Mouse (Mus musculus) MEL (cell line): ENCODE measurements around the gene Zbp1. TPM values are rescaled to one million over a fixed set of nuclear protein-coding genes. Genes with fewer than 3 reads are reported as not detected.

ENCODE experiments used
- DNase-seq: peaks from one replicate; pipeline ENCODE4 v3.0.0; 2011; ENCODE audit warnings: low read depth, low spot score
- H3K27ac ChIP-seq: 2 replicates; pipeline ENCODE4 v1.5.1; 2012; ENCODE audit warnings: low read depth, mild to moderate bottlenecking, control low read depth, low read length, moderate library complexity; ENCODE audit not compliant: control insufficient read depth
- H3K27me3 ChIP-seq, 2 experiments: fragments of 150-350 bp in 1 of 2; sonication (generic) in 1 of 2; 2 replicates each; pipeline ENCODE4 v1.6.1; 2012; ENCODE audit warnings: low read length in 2 of 2, mild to moderate bottlenecking in 2 of 2, improper control_type of control experiment in 1 of 2, moderate library complexity in 1 of 2; ENCODE audit not compliant: insufficient read depth in 2 of 2, control insufficient read depth in 1 of 2
- H3K36me3 ChIP-seq, 2 experiments: 2 replicates each; pipeline ENCODE4 v1.6.1; 2012 to 2014; ENCODE audit warnings: low read length in 2 of 2, improper control_type of control experiment in 1 of 2, inconsistent platforms in 1 of 2, mild to moderate bottlenecking in 1 of 2; ENCODE audit not compliant: insufficient read depth in 2 of 2, control insufficient read depth in 1 of 2
- H3K4me1 ChIP-seq, 2 experiments: fragments of 150-350 bp in 1 of 2; sonication (generic) in 1 of 2; 2 replicates each; pipeline ENCODE4 v1.6.1; 2012; ENCODE audit warnings: low read length in 2 of 2, improper control_type of control experiment in 1 of 2, mild to moderate bottlenecking in 1 of 2; ENCODE audit not compliant: insufficient read depth in 2 of 2, control insufficient read depth in 1 of 2
- H3K4me3 ChIP-seq, 2 experiments: fragments of 150-350 bp in 1 of 2; sonication (generic) in 1 of 2; 2 replicates each; pipeline ENCODE4 v1.5.1; 2012; ENCODE audit warnings: low read depth in 2 of 2, low read length in 2 of 2, mild to moderate bottlenecking in 2 of 2, moderate library complexity in 2 of 2, control low read depth in 1 of 2, improper control_type of control experiment in 1 of 2; ENCODE audit not compliant: control insufficient read depth in 1 of 2, insufficient read depth in 1 of 2
- H3K79me2 ChIP-seq: 2 replicates; pipeline ENCODE4 v1.6.1; 2012; ENCODE audit warnings: mild to moderate bottlenecking, low read length, moderate library complexity; ENCODE audit not compliant: control insufficient read depth, poor library complexity, insufficient read depth
- H3K9ac ChIP-seq: 2 replicates; pipeline ENCODE4 v1.6.1; 2012; ENCODE audit warnings: low read depth, mild to moderate bottlenecking, control low read depth, low read length, moderate library complexity; ENCODE audit not compliant: control insufficient read depth, poor library complexity, severe bottlenecking
- H3K9me3 ChIP-seq: fragments of 150-350 bp; sonication (generic); replicated peaks from 2 replicates; pipeline ENCODE4 v1.6.1; 2012; ENCODE audit warnings: mild to moderate bottlenecking, low read length, improper control_type of control experiment, moderate library complexity; ENCODE audit not compliant: insufficient read depth
- CHD1 ChIP-seq: IDR thresholded peaks from 2 replicates; pipeline ENCODE4 v1.6.1; 2012; ENCODE audit warnings: low read depth, mild to moderate bottlenecking, inconsistent platforms, low read length, improper control_type of control experiment
- ELF1 ChIP-seq: IDR thresholded peaks from 2 replicates; pipeline ENCODE4 v1.6.1; 2014; ENCODE audit warnings: low read depth, mild to moderate bottlenecking, inconsistent platforms, low read length, improper control_type of control experiment, moderate library complexity
- GATA1 ChIP-seq: IDR thresholded peaks from 2 replicates; pipeline ENCODE4 v1.6.1; 2011; ENCODE audit warnings: low read depth, low read length, improper control_type of control experiment
- MEF2A ChIP-seq: IDR thresholded peaks from 2 replicates; pipeline ENCODE4 v1.6.1; 2014; ENCODE audit warnings: low read depth, mild to moderate bottlenecking, inconsistent platforms, low read length, improper control_type of control experiment; ENCODE audit not compliant: poor library complexity, insufficient replicate concordance, severe bottlenecking; ENCODE audit errors: extremely low read depth
- MXI1 ChIP-seq: IDR thresholded peaks from 2 replicates; pipeline ENCODE4 v1.6.1; 2011; ENCODE audit warnings: mild to moderate bottlenecking, low read depth, low read length, improper control_type of control experiment
- NRF1 ChIP-seq: IDR thresholded peaks from 2 replicates; pipeline ENCODE4 v1.6.1; 2014; ENCODE audit warnings: low read depth, mild to moderate bottlenecking, inconsistent platforms, low read length, improper control_type of control experiment, moderate library complexity; ENCODE audit not compliant: poor library complexity, insufficient read depth, severe bottlenecking
- POLR2A ChIP-seq, 2 experiments: IDR thresholded peaks; 2 replicates each; pipeline ENCODE4 v1.6.1; 2011 to 2012; ENCODE audit warnings: low read length in 2 of 2, mild to moderate bottlenecking in 2 of 2, control low read depth in 1 of 2, improper control_type of control experiment in 1 of 2, low read depth in 1 of 2, moderate library complexity in 1 of 2; ENCODE audit not compliant: control insufficient read depth in 1 of 2, insufficient read depth in 1 of 2, poor library complexity in 1 of 2
- POLR2AphosphoS2 ChIP-seq: IDR thresholded peaks from 2 replicates; pipeline ENCODE4 v1.6.1; 2011; ENCODE audit warnings: low read length, improper control_type of control experiment
- SMC3 ChIP-seq: IDR thresholded peaks from 2 replicates; pipeline ENCODE4 v1.6.1; 2011; ENCODE audit warnings: low read depth, low read length, improper control_type of control experiment
- TAL1 ChIP-seq: IDR thresholded peaks from 2 replicates; pipeline ENCODE4 v1.6.1; 2012; ENCODE audit warnings: mild to moderate bottlenecking, inconsistent platforms, low read length, moderate library complexity, mixed read lengths
- TCF12 ChIP-seq: IDR thresholded peaks from 2 replicates; pipeline ENCODE4 v1.6.1; 2014; ENCODE audit warnings: low read depth, mild to moderate bottlenecking, inconsistent platforms, low read length, improper control_type of control experiment, moderate library complexity
- USF1 ChIP-seq: IDR thresholded peaks from 2 replicates; pipeline ENCODE4 v1.6.1; 2014; ENCODE audit warnings: low read depth, mild to moderate bottlenecking, inconsistent platforms, low read length, improper control_type of control experiment, moderate library complexity
- ZKSCAN1 ChIP-seq: IDR thresholded peaks from 2 replicates; pipeline ENCODE4 v1.6.1; 2012; ENCODE audit warnings: low read depth, mild to moderate bottlenecking, inconsistent platforms, low read length, improper control_type of control experiment, moderate library complexity
- ZMIZ1 ChIP-seq: IDR thresholded peaks from 2 replicates; pipeline ENCODE4 v1.6.1; 2012; ENCODE audit warnings: low read depth, mild to moderate bottlenecking, inconsistent platforms, low read length, improper control_type of control experiment, moderate library complexity
- polyA plus RNA-seq, 2 experiments: library from polyadenylated mRNA; stranded (reverse) in 1 of 2; unstranded in 1 of 2; fragments of >175 nt in 1 of 2; fragments of >200 nt in 1 of 2; gene quantifications; 2 replicates each; pipeline versions ENCODE4 v1.2.1 to v1.2.4; 2012; ENCODE audit warnings: low replicate concordance in 2 of 2, low read depth in 1 of 2; ENCODE audit not compliant: insufficient read length in 2 of 2, insufficient read depth in 1 of 2, missing spikeins in 1 of 2
- total RNA-seq: library from RNA; depleted of rRNA; stranded (reverse); fragments of 300-350 nt; gene quantifications from 2 replicates; pipeline ENCODE4 v1.2.3, GENCODE M21; 2012

Zbp1 gene
- total and polyA plus RNA-seq, 3 experiments, result not detected

DNA sequence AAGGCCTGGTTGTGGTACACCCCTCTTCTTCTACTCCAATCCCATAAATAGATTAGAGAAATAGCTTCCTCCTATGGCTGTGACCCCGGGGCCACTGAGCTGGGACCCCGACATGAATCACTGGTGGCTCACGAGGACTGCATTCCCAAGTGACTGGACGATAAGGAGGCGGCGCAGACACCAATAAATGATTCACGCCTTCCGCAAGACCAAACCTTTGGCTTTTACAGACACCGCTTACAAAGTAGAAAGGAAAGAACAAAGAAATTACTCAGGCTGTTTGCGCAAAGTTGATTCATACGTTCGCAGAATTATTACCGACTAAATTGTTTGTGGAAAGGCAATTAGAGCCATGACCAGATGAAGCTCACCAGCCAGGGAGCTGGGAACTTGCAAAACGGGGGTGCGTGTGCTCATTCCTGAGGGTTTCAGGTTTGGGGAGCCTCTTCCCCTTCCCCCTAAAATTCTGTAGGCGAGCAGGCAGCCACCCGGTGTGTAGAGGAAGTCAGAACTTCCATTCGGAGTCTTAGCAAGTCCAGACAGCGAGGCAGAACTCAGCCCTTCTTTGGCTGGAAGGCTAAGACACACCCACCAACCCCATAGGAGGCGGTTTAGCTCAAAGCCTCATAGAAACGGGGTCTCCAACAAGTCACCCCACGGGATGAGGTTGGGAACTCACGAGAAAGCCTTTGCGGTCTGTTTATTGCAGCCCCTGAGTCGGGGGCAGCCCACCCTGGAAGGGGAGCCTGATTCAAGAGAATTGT, 47.8 kb upstream of the Zbp1 start:
- no peak overlapping the region for H3K9ac ChIP-seq
- no peaks in the 10 kb centered on the region for H3K4me1 ChIP-seq
- H3K4me3 ChIP-seq, result no peak overlapping the region
- no peak for TF ChIP-seq ELF1
- TF ChIP-seq MXI1, result no peak
- TF ChIP-seq, all 39 proteins: peak for 0
- no peak for DNase-seq
- Histone ChIP-seq H3K27me3 (no peaks in the 10 kb centered on the region), H3K9me3 (no peaks in the 10 kb centered on the region), H3K27ac (no peak overlapping the region), H3K79me2 (no peaks in the 10 kb centered on the region), H3K36me3 (no peaks in the 10 kb centered on the region)

DNA sequence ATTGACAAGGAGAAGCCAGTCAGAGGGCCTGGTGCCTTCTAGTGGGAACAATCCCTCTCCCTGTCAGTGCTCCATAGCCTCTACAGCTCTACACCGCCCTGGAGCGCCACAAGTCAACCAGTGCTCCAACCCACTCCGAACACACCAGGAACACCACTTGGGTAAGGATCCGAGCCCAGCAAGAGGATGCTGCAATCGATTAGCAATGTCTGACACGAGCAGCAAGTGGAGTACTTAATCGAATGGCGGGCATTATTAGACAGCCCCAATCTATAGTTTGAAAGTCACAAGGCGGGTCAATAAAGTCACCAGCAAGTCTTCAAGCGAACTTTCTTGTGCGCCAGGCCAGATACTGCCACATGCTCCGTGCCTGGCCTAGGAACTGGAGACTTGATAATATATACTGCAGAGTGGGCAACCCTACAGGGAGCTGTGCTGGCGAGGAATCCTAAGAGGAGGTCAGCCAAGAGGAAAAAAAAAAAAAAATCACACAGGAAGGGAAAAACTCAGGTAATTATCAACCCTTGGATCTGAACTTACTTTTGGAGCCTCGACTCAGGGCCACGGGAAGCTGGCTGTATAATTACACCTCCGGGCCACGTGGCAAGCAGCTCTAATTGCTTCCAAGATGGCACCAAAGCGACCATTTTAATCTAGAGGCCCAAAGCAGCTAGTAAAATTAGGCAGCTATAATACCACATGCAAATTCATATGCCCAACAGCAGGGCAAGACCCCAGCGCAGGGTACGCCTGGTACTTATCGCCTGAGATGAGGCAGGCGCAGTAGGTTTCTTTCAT, 46.9 kb upstream of the Zbp1 start:
- TF ChIP-seq CHD1 (no peak), NRF1 (no peak), ELF1 (no peak), ZMIZ1 (no peak), TCF12 (no peak), MXI1 (no peak), TAL1 (no peak), GATA1 (no peak), ZKSCAN1 (no peak)
- no peaks in the 10 kb centered on the region for H3K27me3 ChIP-seq
- H3K9ac ChIP-seq, result no peak overlapping the region
- no peak for DNase-seq
- no peaks in the 10 kb centered on the region for H3K4me1 ChIP-seq
- no peaks in the 10 kb centered on the region for H3K9me3 ChIP-seq
- no peaks in the 10 kb centered on the region for H3K79me2 ChIP-seq
- no peak overlapping the region for H3K4me3 ChIP-seq
- H3K36me3 ChIP-seq, result no peaks in the 10 kb centered on the region
- no peak overlapping the region for H3K27ac ChIP-seq

DNA sequence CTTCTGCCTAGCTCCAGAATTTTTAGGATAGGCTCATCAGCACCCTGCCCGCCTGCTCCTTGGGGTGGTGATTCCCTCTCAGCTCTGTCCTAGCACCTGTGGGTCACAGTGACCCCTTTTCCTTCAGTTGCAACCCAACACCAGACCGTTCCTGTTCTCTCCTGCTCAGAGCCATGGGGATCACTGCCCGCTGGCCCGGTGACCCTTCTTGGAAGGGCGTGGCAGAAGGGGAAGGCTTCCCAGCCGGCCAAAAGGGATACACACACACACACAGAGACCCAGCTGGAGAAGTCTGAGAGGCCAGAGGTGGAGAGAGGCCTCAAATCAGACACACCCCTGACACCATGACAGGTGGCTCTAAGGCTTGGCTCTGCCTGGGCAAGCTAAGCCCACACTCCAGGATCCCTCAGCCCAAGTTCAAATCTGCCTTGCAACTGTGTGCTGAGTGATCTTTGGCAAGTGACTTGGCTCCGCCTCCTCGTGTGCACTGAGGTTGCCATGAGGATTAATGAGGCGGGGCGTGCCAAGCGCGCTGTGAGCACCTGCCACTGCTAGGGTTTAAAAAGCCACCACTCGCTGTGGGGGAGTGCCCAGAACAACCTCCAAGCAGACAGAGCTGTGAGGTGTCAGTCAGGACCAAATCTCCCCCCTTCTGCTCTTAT, 45.9 kb upstream of the Zbp1 start:
- Histone ChIP-seq H3K36me3 (no peaks in the 10 kb centered on the region), H3K9ac (no peak overlapping the region), H3K4me1 (no peaks in the 10 kb centered on the region), H3K27me3 (no peaks in the 10 kb centered on the region), H3K4me3 (no peak overlapping the region), H3K27ac (no peak overlapping the region), H3K9me3 (no peaks in the 10 kb centered on the region), H3K79me2 (no peaks in the 10 kb centered on the region)
- DNase-seq, result no peak
- TF ChIP-seq POLR2AphosphoS2 (no peak), TAL1 (no peak), SMC3 (no peak), TCF12 (no peak), POLR2A (IDR thresholded peaks at IDR 0.05; ENCODE audit: control insufficient read depth in 1 of 2, insufficient read depth in 1 of 2, low read depth in 1 of 2, low read length in 2 of 2, poor library complexity in 1 of 2) (no peak), MEF2A (no peak), USF1 (no peak), MXI1 (no peak)
